Mouse (Mus musculus): ENCODE data around the gene Mrpl20.

The Mrpl20 gene

GRCm38 (mm10) chr4:155853421-155853820 is 50.7 kb downstream of the Mrpl20 start:
- no peak for DNase-seq (ENCODE audit: low read depth, low spot score)

- DNase-seq (ENCODE audit: low read depth, low spot score), result no peak
Measured at GRCm38 (mm10) chr4:155854991-155855390, 52.3 kb downstream of the Mrpl20 start.

DNA sequence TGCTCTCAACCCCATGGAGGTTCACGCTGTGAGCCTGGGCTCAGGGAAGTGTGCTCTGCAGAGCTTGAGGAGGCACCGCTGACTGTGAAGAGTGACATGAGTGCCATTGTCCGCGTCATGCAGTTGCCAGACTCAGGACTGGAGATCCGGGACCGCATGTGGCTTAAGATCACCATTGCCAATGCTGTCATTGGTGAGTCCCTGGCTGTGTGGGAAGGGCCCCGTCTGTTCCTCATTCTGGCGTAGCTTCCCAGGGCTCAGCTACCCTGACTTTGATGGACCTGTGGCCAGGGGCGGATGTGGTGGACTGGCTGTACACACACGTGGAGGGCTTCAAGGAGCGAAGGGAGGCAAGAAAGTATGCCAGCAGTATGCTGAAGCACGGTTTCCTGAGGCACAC is 53.4 kb downstream of the Mrpl20 start:
- DNase-seq (ENCODE audit: low read depth, low spot score), result no peak

DNA sequence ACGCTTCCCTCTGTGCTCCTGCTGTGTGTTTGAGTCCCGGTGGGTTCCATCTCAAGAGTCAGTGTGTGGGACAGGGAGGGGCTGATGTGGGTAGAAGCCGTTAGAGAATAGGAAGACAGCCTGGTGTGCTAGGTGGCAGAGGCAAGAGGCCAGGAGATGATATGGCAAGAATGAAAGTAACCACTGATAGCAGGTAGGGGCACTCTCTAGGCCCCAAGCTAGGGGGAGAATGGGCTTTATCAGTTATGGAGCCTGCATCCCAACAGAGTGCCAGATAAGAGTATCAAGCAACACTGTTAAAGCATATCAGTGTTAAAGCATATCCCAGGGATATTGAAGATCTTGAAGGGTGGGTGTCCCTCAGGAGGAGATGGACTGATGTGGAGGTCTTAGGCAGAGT is 54.2 kb downstream of the Mrpl20 start:
- DNase-seq (ENCODE audit: low read depth, low spot score), result no peak

GRCm38 (mm10) chr4:155859318-155859717 is 56.6 kb downstream of the Mrpl20 start:
- no peak for DNase-seq (ENCODE audit: low read depth, low spot score)

Data from c-Kit-negative CD71-positive TER-119-positive erythroid progenitor cells, embryonic 14.5 days (primary cell).